Mouse (Mus musculus) lung, adult 2 months (tissue): ENCODE measurements around the gene Sema4c. TPM values are rescaled to one million over a fixed set of nuclear protein-coding genes. Genes with fewer than 3 reads are reported as not detected.
A peak's percentile ranks its signal among the peaks of the same experiment; 100 is the strongest.

ENCODE experiments used
- DNase-seq: peaks from one replicate; pipeline ENCODE4 v3.0.0; 2022
- H3K4me1 ChIP-seq: fragments of 200-500 bp; 2 replicates; pipeline ENCODE4 v1.6.1; 2011; ENCODE audit warnings: low read length; ENCODE audit not compliant: control insufficient read depth, insufficient read depth
- H3K4me3 ChIP-seq: fragments of 200-500 bp; replicated peaks from 2 replicates; pipeline ENCODE3; 2011; ENCODE audit warnings: low read depth, mild to moderate bottlenecking, control low read depth, low read length; ENCODE audit errors: extremely low read depth
- CTCF ChIP-seq: fragments of 200-500 bp; IDR thresholded peaks from 2 replicates; pipeline ENCODE4 v1.5.1; 2011; ENCODE audit warnings: mild to moderate bottlenecking, low read length, control low read depth; ENCODE audit not compliant: insufficient read depth
- POLR2A ChIP-seq: fragments of 200-500 bp; IDR thresholded peaks from 2 replicates; pipeline ENCODE4 v1.6.1; 2011; ENCODE audit warnings: low read depth, mild to moderate bottlenecking, control low read depth, low read length, borderline replicate concordance; ENCODE audit errors: extremely low read depth
- WGBS: fragments of 180-500 bp; shearing (Covaris S2); methylation state at CpG from one replicate; pipeline ENCODE4 v1.1.7; 2018; 5-methylcytosine and 5-hydroxymethylcytosine counted together
- polyA plus RNA-seq: library from polyadenylated mRNA; depleted of rRNA; stranded (reverse); fragments of >200 nt; gene quantifications from 2 replicates; pipeline ENCODE4 v1.2.3, GENCODE M21; 2012

The Sema4c gene
- polyA plus RNA-seq, 1 experiment = 23.7 TPM

- no peak for TF ChIP-seq POLR2A
- no peak for TF ChIP-seq CTCF
- 47% methylated on average over 6 of the region's 6 CpGs for WGBS
- H3K4me1 ChIP-seq = peaks cover 15% of the 10 kb centered on the region
- H3K4me3 ChIP-seq = no peak overlapping the region
- no peak for DNase-seq
Measured at GRCm38 (mm10) chr1:36560903-36561302, 2.8 kb upstream of the Sema4c start.

- WGBS = 58% methylated on average over 5 of the region's 5 CpGs
- H3K4me1 ChIP-seq = peaks cover 25% of the 10 kb centered on the region
Measured at GRCm38 (mm10) chr1:36559888-36560287, 1.7 kb upstream of the Sema4c start.

GRCm38 (mm10) chr1:36559256-36559655 is 1.1 kb upstream of the Sema4c start:
- TF ChIP-seq POLR2A (no peak), CTCF (no peak)
- Histone ChIP-seq H3K4me3 (no peak overlapping the region), H3K4me1 (peaks cover 28% of the 10 kb centered on the region)
- WGBS = 29% methylated on average over 4 of the region's 4 CpGs
- no peak for DNase-seq

More at GRCm38 (mm10) chr1:36559888-36560287, 1.7 kb upstream of the Sema4c start:
- no peak for TF ChIP-seq POLR2A
- no peak for TF ChIP-seq CTCF
- H3K4me3 ChIP-seq = no peak overlapping the region
- no peak for DNase-seq

GRCm38 (mm10) chr1:36557457-36558011 is 615 bp downstream of the Sema4c start:
- TF ChIP-seq CTCF = no peak
- TF ChIP-seq POLR2A = peak; percentile 59; the same call in 1 of the 2 replicates
- DNase-seq = peak; percentile 79
- Histone ChIP-seq H3K4me1 (peaks cover 29% of the 10 kb centered on the region), H3K4me3 (peak overlapping the region; percentile 96)
- 0% methylated on average over 48 of the region's 48 CpGs for whole genome bisulfite sequencing

GRCm38 (mm10) chr1:36556553-36557456 is 1.3 kb downstream of the Sema4c start:
- Histone ChIP-seq H3K4me3 (peak overlapping the region; percentile 96), H3K4me1 (peaks cover 29% of the 10 kb centered on the region)
- peak; percentile 92 for DNase-seq
- TF ChIP-seq POLR2A (peak; percentile 99), CTCF (peak; percentile 20; the same call in 1 of the 2 replicates)
- WGBS = under 1% methylated on average over 52 of the region's 52 CpGs

- DNase-seq = no peak
Measured at GRCm38 (mm10) chr1:36555798-36556395, 2.3 kb downstream of the Sema4c start.

GRCm38 (mm10) chr1:36554633-36555399 is 3.3 kb downstream of the Sema4c start:
- H3K4me3 ChIP-seq = no peak overlapping the region
- DNase-seq = no peak
- TF ChIP-seq POLR2A (no peak), CTCF (no peak)
- peaks cover 29% of the 10 kb centered on the region for H3K4me1 ChIP-seq
- WGBS = 44% methylated on average over 21 of the region's 21 CpGs

More at GRCm38 (mm10) chr1:36555798-36556395, 2.3 kb downstream of the Sema4c start:
- Histone ChIP-seq H3K4me1 (peaks cover 29% of the 10 kb centered on the region), H3K4me3 (peak overlapping the region; percentile 96)
- WGBS = 14% methylated on average over 8 of the region's 8 CpGs
- TF ChIP-seq POLR2A (no peak), CTCF (no peak)

DNA sequence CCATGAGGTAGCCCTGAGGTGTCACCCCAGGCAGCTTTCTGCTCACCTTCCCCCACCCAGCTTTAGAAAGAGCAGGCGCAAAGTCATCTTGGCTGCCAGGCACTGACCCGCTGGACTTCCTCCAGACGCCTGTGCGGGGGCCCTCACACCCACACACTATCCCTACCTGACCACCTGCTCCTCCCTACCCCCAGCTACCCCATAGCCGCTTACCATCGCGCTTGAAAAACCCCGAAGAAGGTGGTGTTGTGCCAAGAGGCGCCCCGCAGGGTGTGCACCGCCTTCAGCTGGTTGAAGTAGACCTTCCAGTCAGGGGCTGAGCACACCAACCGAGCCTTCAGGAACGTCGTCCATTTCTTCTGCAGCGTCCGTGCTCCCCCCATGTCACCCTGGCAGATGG is 5.6 kb downstream of the Sema4c start:
- Histone ChIP-seq H3K4me3 (no peak overlapping the region), H3K4me1 (peaks cover 22% of the 10 kb centered on the region; the same call in 1 of the 2 replicates)
- WGBS = 81% methylated on average over 16 of the region's 16 CpGs

DNA sequence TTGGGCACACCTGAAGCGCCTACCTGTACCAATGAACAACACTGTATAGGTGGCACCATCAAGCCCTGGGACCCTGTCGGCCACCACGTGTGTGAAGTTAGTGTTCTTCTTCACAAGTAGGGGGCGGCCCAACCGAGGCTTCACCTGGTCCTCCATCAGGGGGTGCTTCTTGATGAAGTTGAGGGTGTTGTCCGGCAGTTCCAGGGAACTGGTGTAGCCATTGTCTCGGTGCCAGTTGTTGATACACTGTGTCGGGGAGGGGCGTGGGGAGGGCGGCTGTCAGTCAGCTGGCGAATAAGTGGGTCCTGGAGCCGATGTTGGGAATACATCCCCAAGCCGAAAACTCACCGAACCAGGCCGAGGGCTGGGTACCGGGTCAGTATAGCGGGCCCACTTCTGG is 6.2 kb downstream of the Sema4c start:
- Histone ChIP-seq H3K4me3 (no peak overlapping the region), H3K4me1 (peaks cover 23% of the 10 kb centered on the region; the same call in 1 of the 2 replicates)
- TF ChIP-seq POLR2A (no peak), CTCF (no peak)
- DNase-seq = no peak
- 76% methylated on average over 17 of the region's 17 CpGs for WGBS

More for the DNA sequence above, 5.6 kb downstream of the Sema4c start:
- DNase-seq = no peak
- TF ChIP-seq POLR2A = no peak
- TF ChIP-seq CTCF = no peak
